Mouse (Mus musculus) v-Abl transformed pro-B cells (cell line): ENCODE data around the gene Farsb.
"Not testable (repeated sequence)": the region's sequence is repeated elsewhere in the genome, so short reads cannot be mapped to it uniquely, and the experiment has no call there.

ENCODE experiments used
- in situ Hi-C, 2 experiments: fragments of 400-800 bp; cut with MboI; formaldehyde crosslinking; loops; one replicate each; pipeline ENCODE4 v1.15.1; 2025; ENCODE audit not compliant: unreplicated experiment in 2 of 2

The Farsb gene

DNA sequence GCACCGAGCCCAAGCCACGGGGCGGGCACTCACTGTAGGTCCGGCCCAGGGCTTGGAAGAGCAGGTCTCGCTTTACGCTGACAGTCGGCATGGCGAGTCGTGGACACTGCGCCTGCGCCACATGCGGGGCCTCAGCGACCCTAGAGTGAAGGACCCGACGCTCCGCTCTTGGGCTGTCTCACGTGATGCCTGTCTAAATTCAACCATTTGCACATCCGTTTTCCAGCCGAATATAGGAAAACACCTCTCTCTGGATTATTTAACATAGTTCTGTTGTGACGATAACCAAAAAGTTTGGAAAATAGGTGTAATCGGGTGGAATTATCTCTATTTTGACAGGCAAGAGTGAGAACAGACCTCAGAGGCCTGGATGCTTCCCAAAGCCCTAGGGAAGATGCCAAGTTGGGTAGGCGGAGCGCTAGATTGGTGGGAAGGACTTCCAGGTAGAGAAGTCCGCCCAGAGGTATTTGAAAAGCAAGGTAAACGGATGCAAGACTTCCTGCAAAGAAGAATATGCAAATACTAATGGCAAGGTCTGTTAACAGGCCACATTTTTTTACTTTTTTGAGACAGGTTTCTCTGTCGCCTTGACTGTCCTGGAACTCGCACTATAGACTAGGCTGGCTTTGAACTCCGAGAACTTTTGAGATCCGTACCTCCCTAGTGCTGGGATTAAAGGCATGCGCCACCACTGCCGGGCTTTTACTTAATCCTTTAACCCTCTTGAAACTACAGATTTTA lies at the start of gene Farsb:
TSS of gene Farsb (minus strand) at position 146 of the 741 bp plus-strand sequence.
- in situ Hi-C loops, result no loop called here

DNA sequence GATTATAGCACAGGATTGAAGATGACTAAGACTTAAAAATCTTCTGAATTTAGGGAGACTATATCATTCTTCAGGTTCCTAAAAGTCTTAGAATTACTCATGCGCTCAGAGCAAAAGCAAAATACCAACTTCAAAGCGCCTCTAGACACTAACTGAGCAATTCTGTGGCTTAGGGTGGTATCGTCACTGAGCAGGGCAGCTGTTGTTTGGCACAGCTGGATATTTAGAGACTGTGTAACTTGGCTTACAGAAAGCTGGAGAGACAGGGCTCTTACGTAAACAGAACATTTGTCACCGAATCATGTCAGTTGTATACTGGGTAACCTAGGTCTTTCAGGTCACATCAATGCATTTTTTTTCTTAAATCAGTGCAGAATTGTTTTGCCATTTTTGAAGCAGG lies 49.7 kb upstream of the Farsb start:
- in situ Hi-C loops, result loop anchor here (10.0 to 25.0 kb wide), 6 partner anchors 146 to 1974 kb away; no protein-coding TSS in a partner anchor

DNA sequence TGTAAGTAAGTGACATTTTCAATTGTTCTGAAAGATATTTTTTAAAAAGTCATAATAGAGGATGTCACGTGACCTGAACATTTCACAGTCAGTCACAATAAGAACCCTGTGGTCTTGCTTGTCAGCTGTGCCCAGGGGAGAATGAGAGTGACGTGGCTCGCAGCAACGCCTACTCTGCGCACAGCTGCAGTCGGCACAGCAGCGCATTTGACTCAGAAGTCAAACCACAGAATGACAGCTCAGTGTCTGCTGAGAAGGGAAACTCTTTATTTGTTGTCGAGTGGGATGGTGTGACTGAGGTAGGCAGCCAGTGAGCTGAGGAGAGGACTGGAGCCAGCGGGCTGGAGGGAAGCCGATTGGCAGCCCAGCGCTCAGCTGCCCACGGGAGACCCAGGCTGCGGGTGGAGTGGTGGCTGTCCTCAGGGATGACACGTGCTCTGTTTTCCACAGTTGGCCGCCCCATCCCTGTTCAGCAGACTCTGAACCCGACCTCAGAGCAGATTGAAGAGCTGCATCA lies 48.9 kb upstream of the Farsb start:
- in situ Hi-C loops, result loop anchor here (10.0 to 25.0 kb wide), 6 partner anchors 147 to 1975 kb away; no protein-coding TSS in a partner anchor

- in situ Hi-C loops, result loop anchor here (10.0 to 25.0 kb wide), 6 partner anchors 148 to 1976 kb away; no protein-coding TSS in a partner anchor
Measured at GRCm38 (mm10) chr1:78536310-78537164, 47.8 kb upstream of the Farsb start.

GRCm38 (mm10) chr1:78534428-78535150 lies 45.9 kb upstream of the Farsb start:
- in situ Hi-C loops, result loop anchor here (5.0 to 25.0 kb wide), 7 partner anchors 150 to 1978 kb away; no protein-coding TSS in a partner anchor

DNA sequence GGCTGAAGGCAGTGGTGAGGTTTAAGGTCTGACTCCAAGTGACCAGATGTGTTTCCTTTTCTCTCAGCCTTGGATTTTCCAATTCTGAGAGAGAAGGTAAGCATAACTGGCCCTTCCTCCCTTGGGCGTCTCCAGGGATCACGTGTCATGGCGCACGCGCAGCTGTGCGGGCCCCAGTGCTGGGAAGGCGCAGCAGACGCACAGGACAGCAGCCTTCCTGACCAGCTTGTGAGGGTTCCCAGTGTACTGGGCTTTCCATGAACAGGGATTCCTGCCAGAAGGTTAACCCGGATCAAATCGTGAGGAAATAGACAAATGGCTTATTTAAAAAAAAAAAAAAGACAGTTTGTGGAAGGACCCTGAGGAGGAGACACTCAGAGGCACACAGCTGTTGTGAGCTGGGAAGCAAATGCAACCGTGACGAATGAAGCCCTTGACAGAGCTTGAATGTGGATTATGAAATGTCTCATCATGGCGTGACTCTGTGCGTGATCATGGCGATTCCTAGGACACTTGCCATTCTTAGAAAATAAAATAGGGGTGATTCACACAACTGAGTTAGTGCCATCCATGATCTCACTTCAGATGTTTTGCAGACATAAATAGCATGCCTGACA lies 43.6 kb upstream of the Farsb start:
- in situ Hi-C loops, result loop anchor here (5.0 to 25.0 kb wide), 7 partner anchors 153 to 1980 kb away; no protein-coding TSS in a partner anchor

DNA sequence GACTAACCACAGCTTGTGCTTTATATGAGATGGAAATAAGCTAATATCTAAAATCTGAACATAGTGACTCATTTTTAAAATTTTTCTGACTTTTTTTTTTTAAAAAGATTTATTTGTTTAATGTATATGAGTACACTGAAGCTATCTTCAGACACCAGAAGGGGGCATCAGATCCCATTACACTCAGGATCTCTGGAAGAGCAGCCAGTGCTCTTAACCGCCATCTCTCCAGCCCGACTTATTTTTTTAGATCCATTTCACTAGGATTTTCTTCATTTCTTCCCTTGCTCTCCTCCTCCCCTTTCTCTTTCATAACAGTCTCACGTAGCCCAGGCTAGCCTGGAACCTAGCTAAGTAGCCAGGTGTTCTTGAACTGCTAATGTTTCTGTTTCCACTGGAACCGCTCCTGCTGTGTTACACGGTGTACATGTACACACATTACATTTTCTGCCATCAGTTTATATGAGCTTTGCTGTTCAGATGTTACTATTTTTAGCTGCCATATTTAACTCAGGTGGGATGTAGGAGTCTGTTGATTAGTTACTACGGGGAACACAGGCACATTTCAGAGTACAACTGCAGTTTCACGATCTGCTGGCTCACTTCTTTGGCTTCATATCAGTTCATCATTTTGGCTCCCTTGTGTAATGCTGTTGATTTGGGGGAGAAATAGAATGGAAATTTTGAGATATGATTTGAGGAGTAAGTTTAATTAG lies 42.0 kb upstream of the Farsb start:
- in situ Hi-C loops, result loop anchor here (5.0 to 25.0 kb wide), 7 partner anchors 154 to 1982 kb away; no protein-coding TSS in a partner anchor

DNA sequence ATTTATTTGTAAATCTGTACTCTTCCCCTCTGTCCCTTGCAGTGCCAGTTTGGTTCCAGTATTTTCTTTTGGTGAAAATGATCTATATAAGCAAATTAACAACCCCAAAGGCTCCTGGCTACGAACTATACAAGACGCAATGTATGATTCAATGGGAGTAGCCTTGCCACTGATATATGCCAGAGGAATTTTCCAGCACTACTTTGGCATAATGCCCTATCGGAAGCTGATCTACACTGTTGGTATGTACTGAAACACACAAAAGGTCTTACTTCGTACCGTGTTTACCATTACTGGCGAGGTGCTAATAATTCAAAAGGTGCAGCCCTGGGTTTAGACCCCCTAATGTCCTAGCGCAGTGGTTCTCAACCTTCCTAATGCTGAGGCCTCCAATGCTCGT lies 40.3 kb upstream of the Farsb start:
- in situ Hi-C loops, result loop anchor here (10.0 to 25.0 kb wide), 5 partner anchors 1158 to 1983 kb away; no protein-coding TSS in a partner anchor

DNA sequence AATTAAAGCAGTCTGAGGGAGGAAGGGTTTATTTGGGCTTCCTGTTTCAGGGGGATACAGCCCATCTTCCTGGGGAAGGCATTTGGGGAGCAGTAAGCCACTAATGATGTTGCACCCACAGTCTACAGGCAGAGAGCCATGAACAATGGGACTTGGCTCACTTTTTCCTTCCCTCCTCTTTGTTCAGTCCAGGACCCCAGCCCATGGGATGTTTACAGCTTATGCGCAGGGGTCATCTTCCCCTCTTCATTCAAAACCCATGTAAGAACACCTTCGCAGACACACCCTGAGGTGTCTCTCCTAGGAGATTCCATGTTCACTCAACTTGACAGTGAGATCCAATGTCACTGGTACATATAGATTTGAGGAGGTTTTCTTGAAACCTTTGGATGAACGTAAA lies 39.7 kb upstream of the Farsb start:
- in situ Hi-C loops, result loop anchor here (10.0 to 25.0 kb wide), 5 partner anchors 1159 to 1984 kb away; no protein-coding TSS in a partner anchor

- in situ Hi-C loops, result loop anchor here (10.0 to 25.0 kb wide), 5 partner anchors 1162 to 1987 kb away; no protein-coding TSS in a partner anchor
Measured at GRCm38 (mm10) chr1:78525189-78525886, 36.6 kb upstream of the Farsb start.

DNA sequence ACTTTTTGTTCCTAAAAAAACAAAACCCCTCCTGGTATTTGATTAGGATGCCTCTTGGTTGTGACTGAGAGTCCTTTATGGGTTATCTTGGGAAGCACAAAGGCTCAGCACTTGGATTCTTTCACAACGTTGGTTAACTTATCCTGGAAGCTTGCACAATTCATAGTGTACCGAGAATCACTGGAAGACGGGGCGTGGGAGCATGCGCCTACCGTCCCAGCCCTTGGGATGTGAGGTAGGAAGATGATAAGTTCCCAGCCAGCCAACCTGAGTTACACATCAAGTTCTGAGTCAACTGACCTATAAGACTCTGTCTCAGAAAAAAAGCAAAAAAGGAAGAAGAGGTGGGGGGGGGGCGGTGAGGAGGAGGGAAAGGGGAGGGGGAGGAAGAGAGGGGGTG lies 30.2 kb upstream of the Farsb start:
- in situ Hi-C loops, result no loop called here

DNA sequence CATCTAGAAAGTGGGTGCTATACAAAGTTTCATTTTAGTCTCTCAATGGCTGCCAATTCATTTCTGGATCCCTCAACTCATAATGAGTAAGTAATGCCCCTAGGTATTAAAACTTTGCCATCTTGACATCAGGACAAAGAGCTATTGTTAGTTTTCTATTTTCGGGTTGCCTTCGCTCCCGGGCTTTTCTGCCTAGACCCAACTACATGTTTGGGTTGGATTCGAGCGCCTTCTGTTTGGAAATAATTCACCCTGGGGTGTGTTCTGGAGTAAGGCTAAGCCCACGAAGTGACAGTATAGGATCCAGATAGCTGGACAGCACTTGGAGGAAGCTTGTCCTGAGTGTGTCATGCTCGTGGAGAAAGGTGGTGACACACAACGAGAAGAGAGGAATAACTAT lies 24.1 kb upstream of the Farsb start:
- in situ Hi-C loops, result no loop called here

DNA sequence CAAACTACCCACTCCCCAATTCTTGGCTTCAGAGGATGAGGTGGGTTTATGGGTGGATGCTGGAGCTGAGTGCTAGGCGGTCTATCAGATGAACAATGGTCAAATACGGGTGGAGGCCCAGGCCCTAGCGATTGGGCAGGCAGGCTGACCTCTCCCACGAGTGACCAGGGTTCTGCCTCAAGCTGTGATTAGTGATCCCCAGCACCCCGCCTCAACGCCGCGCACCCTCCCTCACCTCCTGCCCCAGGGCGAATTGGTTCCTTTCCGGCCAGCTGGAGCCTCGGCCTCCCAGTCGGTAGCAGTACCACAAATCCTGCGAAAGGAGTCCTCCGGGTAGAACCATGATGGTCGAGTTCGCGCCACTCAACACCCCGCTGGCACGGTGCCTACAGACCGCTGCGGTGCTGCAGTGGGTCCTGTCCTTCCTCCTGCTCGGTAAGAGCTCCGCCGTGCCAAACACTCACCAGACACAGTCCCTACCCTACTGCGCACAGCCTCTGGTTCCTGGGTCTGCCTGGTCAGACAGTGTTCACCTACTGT lies 23.0 kb upstream of the Farsb start, which contains the start of gene BC035947:
TSS of gene BC035947 (minus strand) at position 538 of the 540 bp plus-strand sequence.
- in situ Hi-C loops, result no loop called here

GRCm38 (mm10) chr1:78510862-78511261 lies 22.2 kb upstream of the Farsb start, which contains the start of gene Mogat1:
TSS of gene Mogat1 (plus strand) at chr1:78510991.
- in situ Hi-C loops, result no loop called here

DNA sequence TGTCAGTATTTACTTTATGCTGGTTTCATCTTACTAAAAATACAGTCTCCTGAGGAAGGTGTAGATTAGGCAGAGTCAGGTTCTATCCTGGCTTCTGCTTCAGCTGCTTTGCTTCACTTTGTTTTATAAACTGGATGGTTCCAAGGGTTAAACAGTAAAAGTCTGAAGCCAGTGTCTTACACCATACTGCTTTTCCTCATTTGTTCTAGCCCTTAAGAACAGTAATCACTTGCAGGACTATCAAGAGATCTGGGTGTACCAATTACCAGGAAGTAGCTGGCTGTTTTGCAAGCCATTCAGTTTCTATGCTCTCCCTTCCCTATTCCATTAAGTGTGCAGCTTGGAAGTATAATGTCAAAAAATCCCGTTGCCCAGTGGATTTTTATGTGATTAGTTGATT lies 18.4 kb upstream of the Farsb start:
- in situ Hi-C loops, result no loop called here

GRCm38 (mm10) chr1:78502527-78502926 lies 13.8 kb upstream of the Farsb start:
- in situ Hi-C loops, result no loop called here

- in situ Hi-C loops, result not testable (repeated sequence)
Measured at GRCm38 (mm10) chr1:78501856-78502255, 13.2 kb upstream of the Farsb start.

DNA sequence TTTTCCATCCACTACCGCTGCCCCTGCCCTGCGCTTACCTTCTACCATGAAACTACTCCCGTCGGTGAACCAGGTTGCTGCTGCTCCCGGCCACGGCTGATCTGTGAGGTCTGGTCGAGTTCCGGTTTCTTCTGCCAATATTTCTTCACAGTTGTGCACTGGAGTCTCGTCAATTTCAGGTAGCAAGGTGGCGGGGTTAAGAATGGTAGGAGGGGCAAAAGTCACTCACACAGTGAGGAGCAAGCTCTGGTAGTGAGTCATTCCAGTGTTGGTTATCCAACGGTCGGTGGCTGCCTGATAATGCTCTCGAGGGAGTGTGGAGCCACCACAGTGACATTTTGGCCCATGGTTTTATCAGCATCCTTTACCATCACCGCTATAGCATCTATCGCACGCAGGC lies 12.3 kb upstream of the Farsb start:
- in situ Hi-C loops, result no loop called here
